Mouse (Mus musculus) cerebellum, adult 2 months (tissue): ENCODE data around the gene Erc1.

Source experiments
- CTCF ChIP-seq: fragments of 200-500 bp; IDR thresholded peaks from 2 replicates; pipeline ENCODE4 v1.5.1; 2011; ENCODE audit warnings: low read depth, mild to moderate bottlenecking, control low read depth, low read length, moderate library complexity, borderline replicate concordance; ENCODE audit not compliant: insufficient read depth
- POLR2A ChIP-seq: fragments of 200-500 bp; IDR thresholded peaks from 2 replicates; pipeline ENCODE4 v1.6.1; 2011; ENCODE audit warnings: low read length, control low read depth, borderline replicate concordance; ENCODE audit not compliant: insufficient read depth

GRCm38 (mm10) chr6:119521482-119521900 is 326.5 kb downstream of the Erc1 start:
- TF ChIP-seq CTCF (no peak), POLR2A (no peak)
